Mouse (Mus musculus): ENCODE data around the gene Snrnp200. TPM values are rescaled to one million over a fixed set of nuclear protein-coding genes. Genes with fewer than 3 reads are reported as not detected.

The Snrnp200 gene
- polyA plus RNA-seq, 1 experiment from 2014 or later: 13.5 TPM

GRCm38 (mm10) chr2:127240065-127240464 lies 31.9 kb downstream of the Snrnp200 start:
- Histone ChIP-seq H3K9ac (replicated peaks) (no peak overlapping the region), H3K4me2 (ENCODE audit: low read depth, low read length) (no peak overlapping the region), H3K4me3 (ENCODE audit: low read depth, low read length) (no peak overlapping the region), H3K27me3 (ENCODE audit: insufficient read depth, low read length) (no peaks in the 10 kb centered on the region), H3K36me3 (replicated peaks; ENCODE audit: insufficient read depth, low read length) (peaks cover 81% of the 10 kb centered on the region), H3K27ac (ENCODE audit: low read depth) (no peak overlapping the region), H3K4me1 (ENCODE audit: insufficient read depth) (no peaks in the 10 kb centered on the region), H3K9me3 (ENCODE audit: low read length) (no peaks in the 10 kb centered on the region)
- ATAC-seq (no peak), DNase-seq (no peak)
- no peak for TF ChIP-seq CTCF (IDR thresholded peaks at IDR 0.05; ENCODE audit: low read depth)
- no peak for TF ChIP-seq EP300 (IDR thresholded peaks at IDR 0.05; ENCODE audit: low read depth)
- 83% methylated on average over 2 of the region's 2 CpGs for WGBS (ENCODE audit: insufficient replicate concordance)

DNA sequence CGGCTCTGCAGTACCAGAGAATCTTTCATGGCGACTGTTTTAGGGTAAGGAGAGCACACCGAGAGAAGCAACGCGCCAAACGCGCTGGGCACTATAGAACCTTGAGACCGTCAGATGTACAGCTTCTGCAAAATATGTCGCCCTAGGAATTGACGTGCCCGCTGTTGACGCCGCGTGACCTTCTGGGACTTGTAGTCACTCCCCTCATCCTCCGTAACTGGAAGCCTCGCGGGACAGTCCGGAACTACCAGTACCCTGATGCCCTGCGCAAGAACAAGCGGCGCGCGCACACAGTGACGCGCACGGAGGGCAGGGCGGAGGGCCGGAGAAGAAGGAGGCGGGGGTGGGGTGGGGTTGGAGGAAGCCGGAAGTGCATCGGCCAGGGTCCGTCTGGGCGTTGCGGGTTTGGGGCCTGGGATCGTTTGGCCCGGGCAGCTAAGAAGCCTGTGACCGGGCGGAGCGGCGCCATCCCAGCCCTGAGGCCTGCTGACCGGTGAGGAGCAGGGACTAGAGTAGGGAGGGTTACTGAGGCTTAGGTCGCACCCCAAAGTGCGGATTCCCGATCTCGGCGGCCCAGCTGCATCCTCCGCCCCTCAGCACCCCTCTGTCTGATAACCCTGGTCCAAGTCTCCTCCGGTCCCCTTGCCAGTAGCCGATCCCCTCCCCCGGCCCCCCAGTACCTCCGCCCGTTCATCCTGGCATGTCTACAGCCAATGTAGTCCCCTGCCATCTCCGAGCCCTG lies 39.6 kb downstream of the Snrnp200 start, which contains the start of the genes Ciao1 and Tmem127:
Gene Ciao1, minus strand, starts transcription at position 225 of the 742 bp plus-strand sequence.
Gene Tmem127, plus strand, starts transcription at position 317 of the 742 bp plus-strand sequence.
- H3K9me3 ChIP-seq (ENCODE audit: low read length): no peaks in the 10 kb centered on the region
- peak within 1 kb of the TSS; percentile 99 for H3K4me3 ChIP-seq (ENCODE audit: low read depth, low read length)
- H3K9ac ChIP-seq (replicated peaks): peak within 1 kb of the TSS; percentile 96
- under 1% methylated on average over 49 of the region's 53 CpGs for WGBS (ENCODE audit: insufficient replicate concordance)
- peak within 1 kb of the TSS; percentile 100 for H3K4me2 ChIP-seq (ENCODE audit: low read depth, low read length)
- peaks cover 27% of the 10 kb centered on the region for H3K4me1 ChIP-seq (ENCODE audit: insufficient read depth)
- ATAC-seq (peak; percentile 99), DNase-seq (peak; percentile 99)
- peak within 1 kb of the TSS; percentile 91 for H3K27ac ChIP-seq (ENCODE audit: low read depth)
- TF ChIP-seq CTCF (IDR thresholded peaks at IDR 0.05; ENCODE audit: low read depth): 0 out of 2 replicates have a peak, but pooled peaks have one; percentile 11
- TF ChIP-seq EP300 (IDR thresholded peaks at IDR 0.05; ENCODE audit: low read depth): 0 out of 2 replicates have a peak, but pooled peaks have one; percentile 16
- H3K36me3 ChIP-seq (replicated peaks; ENCODE audit: insufficient read depth, low read length): peaks cover 21% of the 10 kb centered on the region
- no peaks in the 10 kb centered on the region for H3K27me3 ChIP-seq (ENCODE audit: insufficient read depth, low read length)

DNA sequence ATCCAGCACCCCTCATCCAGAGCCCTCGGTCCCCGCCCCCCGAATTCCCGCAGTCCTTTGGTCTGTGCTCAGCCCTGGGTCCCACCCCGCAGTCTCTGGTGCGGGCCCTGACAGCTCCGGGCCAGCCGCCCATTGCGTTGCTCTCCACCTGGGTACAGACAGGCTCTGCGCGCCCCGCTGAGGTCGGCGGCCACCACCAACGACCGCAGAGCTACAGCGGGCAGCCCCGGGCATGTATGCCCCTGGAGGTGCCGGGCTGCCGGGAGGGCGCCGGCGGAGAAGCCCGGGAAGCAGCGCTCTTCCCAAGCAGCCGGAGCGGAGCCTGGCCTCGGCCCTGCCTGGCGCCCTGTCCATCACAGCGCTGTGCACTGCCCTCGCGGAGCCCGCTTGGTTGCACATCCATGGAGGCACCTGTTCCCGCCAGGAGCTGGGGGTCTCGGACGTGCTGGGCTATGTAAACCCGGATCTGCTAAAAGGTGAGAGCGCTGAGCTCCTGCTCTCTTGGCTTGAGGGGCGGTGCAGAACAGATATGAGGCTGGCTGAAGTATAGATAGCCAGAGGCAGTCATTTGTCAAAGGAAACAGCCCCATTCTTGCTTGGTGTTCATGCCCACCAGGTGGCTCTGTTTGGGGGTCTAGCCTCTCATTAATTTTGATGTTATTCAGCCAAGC lies 40.3 kb downstream of the Snrnp200 start:
- under 1% methylated on average over 39 of the region's 39 CpGs for WGBS (ENCODE audit: insufficient replicate concordance)
- Histone ChIP-seq H3K4me2 (ENCODE audit: low read depth, low read length) (peak overlapping the region; percentile 100), H3K36me3 (replicated peaks; ENCODE audit: insufficient read depth, low read length) (peaks cover 17% of the 10 kb centered on the region), H3K27me3 (ENCODE audit: insufficient read depth, low read length) (no peaks in the 10 kb centered on the region), H3K4me3 (ENCODE audit: low read depth, low read length) (peak overlapping the region; percentile 99), H3K9me3 (ENCODE audit: low read length) (no peaks in the 10 kb centered on the region), H3K9ac (replicated peaks) (peak overlapping the region; percentile 96), H3K4me1 (ENCODE audit: insufficient read depth) (peaks cover 27% of the 10 kb centered on the region), H3K27ac (ENCODE audit: low read depth) (peak overlapping the region; percentile 91)
- ATAC-seq: peak; percentile 47
- TF ChIP-seq CTCF (IDR thresholded peaks at IDR 0.05; ENCODE audit: low read depth) (peak; percentile 48), EP300 (IDR thresholded peaks at IDR 0.05; ENCODE audit: low read depth) (no peak)
- DNase-seq: peak; percentile 69

- H3K9ac ChIP-seq (replicated peaks): no peak overlapping the region; the same call in 1 of the 2 replicates
Observed at GRCm38 (mm10) chr2:127250291-127251008, 42.3 kb downstream of the Snrnp200 start.

GRCm38 (mm10) chr2:127251457-127251856 lies 43.3 kb downstream of the Snrnp200 start:
- Histone ChIP-seq H3K4me3 (ENCODE audit: low read depth, low read length) (no peak overlapping the region), H3K9me3 (ENCODE audit: low read length) (no peaks in the 10 kb centered on the region), H3K9ac (replicated peaks) (no peak overlapping the region), H3K4me1 (ENCODE audit: insufficient read depth) (peaks cover 26% of the 10 kb centered on the region), H3K36me3 (replicated peaks; ENCODE audit: insufficient read depth, low read length) (peaks cover 11% of the 10 kb centered on the region), H3K27ac (ENCODE audit: low read depth) (no peak overlapping the region), H3K4me2 (ENCODE audit: low read depth, low read length) (no peak overlapping the region), H3K27me3 (ENCODE audit: insufficient read depth, low read length) (no peaks in the 10 kb centered on the region)
- ATAC-seq (no peak), DNase-seq (no peak)
- 76% methylated on average over 3 of the region's 3 CpGs for WGBS (ENCODE audit: insufficient replicate concordance)
- TF ChIP-seq CTCF (IDR thresholded peaks at IDR 0.05; ENCODE audit: low read depth): no peak
- no peak for TF ChIP-seq EP300 (IDR thresholded peaks at IDR 0.05; ENCODE audit: low read depth)

More at GRCm38 (mm10) chr2:127250291-127251008, 42.3 kb downstream of the Snrnp200 start:
- Histone ChIP-seq H3K36me3 (replicated peaks; ENCODE audit: insufficient read depth, low read length) (peaks cover 5% of the 10 kb centered on the region; the same call in 1 of the 2 replicates), H3K9me3 (ENCODE audit: low read length) (no peaks in the 10 kb centered on the region), H3K4me2 (ENCODE audit: low read depth, low read length) (0 out of 2 replicates have a peak overlapping the region, but pooled peaks have one; percentile 11), H3K27me3 (ENCODE audit: insufficient read depth, low read length) (no peaks in the 10 kb centered on the region), H3K27ac (ENCODE audit: low read depth) (no peak overlapping the region), H3K4me1 (ENCODE audit: insufficient read depth) (peaks cover 27% of the 10 kb centered on the region), H3K4me3 (ENCODE audit: low read depth, low read length) (no peak overlapping the region)
- WGBS (ENCODE audit: insufficient replicate concordance): 70% methylated on average over 9 of the region's 9 CpGs
- ATAC-seq: no peak
- TF ChIP-seq CTCF (IDR thresholded peaks at IDR 0.05; ENCODE audit: low read depth) (no peak), EP300 (IDR thresholded peaks at IDR 0.05; ENCODE audit: low read depth) (no peak)
- no peak for DNase-seq

Data from liver, postnatal 0 days (tissue).